Mouse (Mus musculus) monocyte, adult 59 days (primary cell): ENCODE measurements around the gene Uckl1. TPM values are rescaled to one million over a fixed set of nuclear protein-coding genes. Genes with fewer than 3 reads are reported as not detected.

Experiments
- total RNA-seq, 2 experiments: library from RNA; stranded (reverse); gene quantifications; one replicate each; pipeline ENCODE4 v1.2.4; 2023

Gene Uckl1
- 100 to 1,000 TPM; 126 to 127 TPM for total RNA-seq

DNA sequence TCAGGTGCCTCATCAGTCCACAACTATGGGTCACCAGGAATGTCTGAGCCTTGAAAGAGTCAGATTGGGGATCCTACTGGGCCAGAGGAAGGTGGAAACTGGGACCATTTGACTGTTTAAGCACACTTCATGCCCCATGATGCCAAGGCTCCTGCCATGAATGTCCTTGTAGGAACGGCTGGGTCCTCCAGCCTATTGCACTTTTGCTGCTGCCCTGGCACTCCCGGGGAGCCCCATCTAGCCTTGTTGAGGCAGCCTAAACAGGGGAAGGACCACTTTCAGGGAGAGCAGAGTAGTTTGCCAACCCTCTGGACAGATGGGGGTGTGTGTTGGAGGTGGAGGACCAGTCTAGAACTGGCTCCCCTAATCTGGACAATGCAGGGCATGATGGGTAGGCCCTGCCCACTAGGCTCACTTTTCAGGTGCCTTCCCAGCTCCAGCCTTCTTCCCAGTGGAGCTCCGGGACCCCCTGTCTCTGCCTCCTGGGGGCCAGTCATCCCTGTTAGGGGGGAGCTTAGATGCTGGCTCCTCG lies at the start of gene Uckl1:
TSS of gene Uckl1 (minus strand) at position 482 of the 532 bp plus-strand sequence.

DNA sequence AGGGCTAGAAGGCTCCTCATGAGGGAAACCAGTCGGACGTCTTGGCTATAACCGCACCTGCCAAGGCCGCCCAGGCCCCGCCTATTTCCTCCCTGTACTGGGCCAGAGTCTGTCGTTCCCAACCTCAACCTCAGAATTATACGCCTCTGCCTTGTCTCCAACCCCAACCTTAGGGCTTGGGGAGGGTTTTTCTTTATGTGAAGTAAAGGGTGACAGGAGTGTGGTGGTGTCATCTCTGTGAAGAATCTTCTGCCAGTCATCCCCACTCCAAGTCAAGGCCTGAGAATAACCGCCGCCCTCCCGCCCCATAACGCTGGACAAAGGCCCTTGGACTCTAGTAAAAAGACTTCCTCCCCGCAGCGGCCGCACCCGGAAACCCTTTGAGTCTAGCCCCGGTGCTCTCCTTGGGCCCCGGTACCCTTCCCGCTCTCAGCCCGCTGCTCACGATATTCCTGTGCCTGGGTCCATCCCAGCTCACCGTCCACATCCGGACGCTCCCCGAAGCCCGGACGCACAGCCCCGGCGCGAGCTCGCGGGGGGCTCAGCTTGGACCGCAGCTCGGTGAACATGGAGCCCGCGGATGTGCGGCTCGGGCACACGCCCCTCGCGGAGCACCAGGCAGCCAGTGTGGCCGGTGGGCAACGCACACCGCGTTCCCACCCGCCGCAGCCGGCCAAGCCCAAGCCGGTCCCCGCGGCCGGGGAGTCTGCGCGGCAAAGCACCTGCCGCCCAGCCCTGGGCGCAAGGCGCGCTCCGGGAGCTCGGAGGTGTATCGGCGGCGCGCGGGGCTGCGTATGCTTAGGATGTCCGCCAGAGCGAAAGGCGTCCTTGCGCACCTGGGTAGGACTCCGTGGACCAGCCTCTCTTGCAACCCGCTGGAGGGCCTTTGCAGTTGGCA lies 14.0 kb upstream of the Uckl1 start, which contains the start of gene Samd10:
TSS of gene Samd10 (minus strand) at position 759 of the 898 bp plus-strand sequence.

DNA sequence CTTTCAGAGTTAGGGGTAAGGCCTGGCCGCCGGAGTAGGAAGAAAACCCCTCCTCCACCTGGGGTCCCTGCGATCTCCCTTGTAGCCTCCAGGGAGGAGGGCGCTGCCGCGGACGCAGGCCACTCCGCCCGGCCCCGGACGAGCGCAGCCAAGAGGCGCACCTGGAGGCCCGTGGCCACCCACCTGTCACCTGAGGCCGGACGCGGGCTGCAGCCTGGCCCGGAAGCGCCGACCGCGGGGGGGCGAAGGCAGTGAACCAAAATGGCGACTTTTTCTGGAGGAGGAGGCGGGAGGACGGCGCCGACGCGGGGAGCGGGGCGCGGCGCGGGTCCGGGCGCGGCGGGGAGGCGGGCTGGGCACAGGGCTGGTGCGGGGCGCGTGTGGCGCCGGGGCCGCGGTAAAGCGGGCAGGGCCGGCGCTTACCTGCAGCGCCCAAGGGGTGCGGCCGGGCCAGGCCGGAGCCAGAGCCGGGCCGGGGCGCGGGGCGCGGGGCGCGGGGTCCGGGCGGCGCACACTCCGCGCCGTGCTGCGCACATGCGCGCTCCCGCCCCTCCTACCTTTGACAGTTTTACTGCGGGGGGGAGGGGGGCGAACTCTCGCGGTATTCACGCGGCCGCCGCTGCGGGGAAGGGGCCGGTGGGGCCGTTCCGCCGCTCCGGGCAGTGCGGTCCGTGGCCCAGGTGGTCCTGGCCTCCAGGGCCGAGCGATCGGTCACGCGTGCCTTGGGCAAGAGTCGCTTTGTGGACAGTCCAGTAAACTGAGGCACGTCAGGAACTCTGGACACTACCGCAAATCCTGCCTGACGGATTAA lies 7.7 kb upstream of the Uckl1 start, which contains the start of gene Zfp512b:
TSS of gene Zfp512b (minus strand) at position 573 of the 811 bp plus-strand sequence.

DNA sequence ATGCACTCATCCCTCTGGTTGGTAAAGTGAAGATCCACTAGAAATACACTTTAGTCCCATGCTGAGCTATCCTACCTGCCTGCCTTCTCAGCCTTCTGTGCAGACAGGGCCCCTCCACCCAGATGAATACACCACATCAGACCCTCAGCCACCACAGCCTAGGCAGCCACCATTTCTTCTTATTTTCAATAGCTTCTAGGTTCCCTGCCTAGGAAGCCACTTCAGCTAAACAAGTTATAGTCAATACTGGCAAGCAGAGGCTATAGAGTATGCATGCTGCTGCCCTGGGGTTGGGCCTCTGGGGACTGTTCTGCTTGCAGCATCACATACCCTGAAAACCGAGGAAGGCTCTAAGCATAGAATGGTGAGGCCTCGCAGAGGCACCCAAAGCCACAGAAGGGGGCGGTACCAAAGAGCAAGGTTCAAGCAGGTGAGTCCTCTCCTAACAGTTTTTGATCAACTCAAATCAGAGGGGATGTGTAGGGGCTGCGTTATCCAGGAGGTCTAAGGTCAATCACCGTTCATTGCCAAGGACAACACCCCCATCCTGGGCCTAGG lies 6.9 kb upstream of the Uckl1 start, which contains the start of gene Prpf6:
TSS of gene Prpf6 (plus strand) at position 341 of the 558 bp plus-strand sequence.

DNA sequence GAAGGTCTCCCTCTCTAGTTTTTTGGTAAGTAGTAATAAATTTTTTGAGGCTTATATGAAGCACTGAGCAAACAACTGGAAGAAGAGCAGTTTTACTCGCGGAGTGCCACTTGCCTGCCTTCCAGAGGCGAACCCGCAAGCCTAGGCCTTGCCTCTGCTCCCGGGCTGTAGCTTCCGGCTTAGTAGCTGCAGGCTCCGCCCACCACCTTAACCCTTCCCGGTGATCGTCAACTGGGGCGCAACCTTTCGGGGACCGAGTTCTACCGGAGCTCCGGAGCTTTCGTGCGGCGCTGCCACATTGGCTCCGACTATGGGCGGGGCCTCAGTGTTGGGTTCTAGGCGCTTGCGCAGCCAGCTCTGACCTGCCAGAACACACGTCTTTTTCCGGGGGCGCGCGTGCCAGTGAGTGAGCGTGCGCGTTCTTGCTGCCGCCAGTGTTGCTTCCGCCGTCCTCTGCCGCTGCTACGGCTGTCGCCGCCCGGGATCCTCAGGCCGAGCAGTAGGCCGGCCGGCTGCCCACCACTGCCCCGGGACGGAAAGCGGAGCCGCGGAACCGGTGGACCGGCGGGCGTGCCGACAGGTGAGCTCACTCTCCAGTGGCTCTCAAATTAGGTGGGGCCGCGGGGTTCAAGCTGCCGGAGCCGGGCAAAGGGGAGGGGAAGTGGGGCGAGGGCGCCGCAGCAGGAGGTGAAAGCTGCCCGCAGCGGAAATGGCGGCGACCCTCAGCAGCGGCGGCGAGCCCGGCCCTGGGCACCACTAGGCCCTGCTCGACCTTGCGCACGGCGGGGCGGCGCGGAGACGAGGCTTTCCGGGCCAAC lies 64.4 kb downstream of the Uckl1 start, which contains the start of gene Dnajc5:
TSS of gene Dnajc5 (plus strand) at position 368 of the 818 bp plus-strand sequence.

Other genes with a start within 250 kb of the Uckl1 start
- 10 to 100 TPM; 39.2 to 39.5 TPM for gene Zgpat, start 220.0 kb downstream of the Uckl1 start, total RNA-seq
- gene Arfrp1, start 219.5 kb downstream of the Uckl1 start, total RNA-seq: 10 to 100 TPM; 54.3 to 60.9 TPM
- 10 to 100 TPM; 23.7 to 30.1 TPM for gene Lime1, start 204.8 kb downstream of the Uckl1 start, total RNA-seq
- 1 to 10 TPM; 6.2 to 8.5 TPM for gene Zbtb46, start 125.5 kb downstream of the Uckl1 start, total RNA-seq
- not detected for gene Abhd16b, start 91.7 kb downstream of the Uckl1 start, total RNA-seq
- 10 to 100 TPM; 77.9 to 80.4 TPM for gene Tpd52l2, start 87.8 kb downstream of the Uckl1 start, total RNA-seq
- 10 to 100 TPM; 93.9 to 98.2 TPM for gene Dnajc5, start 64.4 kb downstream of the Uckl1 start, total RNA-seq
- gene Prpf6, start 7.0 kb upstream of the Uckl1 start, total RNA-seq: 10 to 100 TPM; 37.5 to 42.1 TPM
- gene Zfp512b, start 7.9 kb upstream of the Uckl1 start, total RNA-seq: 10 to 100 TPM; 15.1 to 18.4 TPM
- gene Samd10, start 14.3 kb upstream of the Uckl1 start, total RNA-seq: 1 to 10 TPM; 2.2 to 3.5 TPM
- not detected for gene Gm29797, start 72.1 kb upstream of the Uckl1 start, total RNA-seq
- not detected for gene Sox18, start 86.7 kb upstream of the Uckl1 start, total RNA-seq
- 10 to 100 TPM in 1 of 2 experiments, 1 to 10 TPM in 1; 8.8 to 11.2 TPM for gene Tcea2, start 95.4 kb upstream of the Uckl1 start, total RNA-seq
- gene Rgs19, start 109.1 kb upstream of the Uckl1 start, total RNA-seq: 100 to 1,000 TPM; 177 to 199 TPM
- gene Lkaaear1, start 113.5 kb upstream of the Uckl1 start, total RNA-seq: not detected
- 1 to 10 TPM in 1 of 2 experiments, not detected in 1; 1.3 TPM for gene Oprl1, start 130.1 kb upstream of the Uckl1 start, total RNA-seq
- gene Myt1, start 178.4 kb upstream of the Uckl1 start, total RNA-seq: not detected